Mouse (Mus musculus) midbrain, embryonic 14.5 days (tissue): Measurements from ENCODE around the gene C530008M17Rik. TPM values are rescaled to one million over a fixed set of nuclear protein-coding genes. Genes with fewer than 3 reads are reported as not detected.

ENCODE experiments used
- ATAC-seq: fragments of 200-750 bp; cut with Nextera tagmentation; 2 replicates; pipeline ENCODE4 v1.8.0; 2017; ENCODE audit warnings: moderate number of reproducible peaks, moderate library complexity; ENCODE audit not compliant: low FRiP score, low TSS enrichment
- DNase-seq: peaks from one replicate; pipeline ENCODE4 v3.0.0-alpha.2; 2015
- H3K27ac ChIP-seq: fragments of 300-500 bp; sonication (generic); replicated peaks from 2 replicates; pipeline ENCODE4 v1.5.1; 2014; ENCODE audit warnings: mild to moderate bottlenecking, low read depth, low read length, moderate library complexity
- H3K27me3 ChIP-seq: fragments of 300-500 bp; sonication (generic); 2 replicates; pipeline ENCODE4 v1.6.1; 2014; ENCODE audit warnings: low read length, control low read depth, mixed read lengths; ENCODE audit not compliant: control insufficient read depth, insufficient read depth
- H3K36me3 ChIP-seq: fragments of 300-500 bp; sonication (generic); 2 replicates; pipeline ENCODE4 v1.6.1; 2014; ENCODE audit warnings: low read length, control low read depth; ENCODE audit not compliant: control insufficient read depth, insufficient read depth
- H3K4me1 ChIP-seq: fragments of 300-500 bp; sonication (generic); 2 replicates; pipeline ENCODE4 v1.6.1; 2014; ENCODE audit warnings: mild to moderate bottlenecking, antibody characterized with exemption, low read length, control low read depth; ENCODE audit not compliant: control insufficient read depth, insufficient read depth
- H3K4me2 ChIP-seq: fragments of 300-500 bp; sonication (generic); 2 replicates; pipeline ENCODE4 v1.6.1; 2014; ENCODE audit warnings: mild to moderate bottlenecking, low read length, moderate library complexity
- H3K4me3 ChIP-seq: fragments of 300-500 bp; sonication (generic); replicated peaks from 2 replicates; pipeline ENCODE4 v1.5.1; 2014; ENCODE audit warnings: low read depth, low read length
- H3K9ac ChIP-seq: fragments of 300-500 bp; sonication (generic); replicated peaks from 2 replicates; pipeline ENCODE4 v1.6.1; 2014; ENCODE audit warnings: mild to moderate bottlenecking, low read length, moderate library complexity
- H3K9me3 ChIP-seq: fragments of 300-500 bp; sonication (generic); 2 replicates; pipeline ENCODE4 v1.6.1; 2016; ENCODE audit warnings: low read length, control low read depth, mixed read lengths; ENCODE audit not compliant: control insufficient read depth
- WGBS: fragments of 180-500 bp; shearing (Covaris S2); extraction: QIAGEN DNeasy Blood & Tissue Kit; methylation state at CpG from one replicate; pipeline ENCODE4 v1.1.7; 2014; 5-methylcytosine and 5-hydroxymethylcytosine counted together
- polyA plus RNA-seq: library from polyadenylated mRNA; unstranded; fragments of >200 nt; fragmentation: Nextera tagmentation; extraction: Ambion mirVana; gene quantifications from 2 replicates; pipeline ENCODE4 v1.2.1, GENCODE M21; 2014

C530008M17Rik gene
- polyA plus RNA-seq, 1 experiment from 2014 or later, result 60.0 TPM

DNA sequence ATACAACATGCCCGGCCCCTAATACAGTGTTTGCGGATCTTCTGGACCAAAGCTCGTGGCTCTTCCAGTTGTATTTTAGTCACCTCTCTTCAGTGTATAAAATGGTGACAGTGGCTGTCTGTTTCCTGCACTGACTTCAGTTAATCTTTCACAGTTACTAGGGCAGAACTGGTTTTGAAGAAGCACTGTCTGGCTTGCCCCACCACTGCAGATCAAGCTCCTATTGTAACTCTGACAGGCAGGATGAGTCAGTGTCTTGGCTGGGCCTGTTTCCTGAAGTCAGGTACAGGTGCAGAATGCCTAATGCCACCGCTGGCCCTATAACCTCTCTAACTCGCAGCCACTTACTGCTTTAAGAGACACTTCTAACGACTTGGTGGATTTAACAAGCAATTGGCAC is 152.7 kb downstream of the C530008M17Rik start:
- Histone ChIP-seq H3K4me1 (no peaks in the 10 kb centered on the region), H3K4me2 (no peak overlapping the region), H3K9me3 (no peaks in the 10 kb centered on the region), H3K27ac (no peak overlapping the region), H3K27me3 (no peaks in the 10 kb centered on the region), H3K36me3 (no peaks in the 10 kb centered on the region), H3K9ac (no peak overlapping the region), H3K4me3 (no peak overlapping the region)
- 92% methylated on average over 6 of the region's 6 CpGs for WGBS
- no peak for ATAC-seq
- DNase-seq, result no peak

DNA sequence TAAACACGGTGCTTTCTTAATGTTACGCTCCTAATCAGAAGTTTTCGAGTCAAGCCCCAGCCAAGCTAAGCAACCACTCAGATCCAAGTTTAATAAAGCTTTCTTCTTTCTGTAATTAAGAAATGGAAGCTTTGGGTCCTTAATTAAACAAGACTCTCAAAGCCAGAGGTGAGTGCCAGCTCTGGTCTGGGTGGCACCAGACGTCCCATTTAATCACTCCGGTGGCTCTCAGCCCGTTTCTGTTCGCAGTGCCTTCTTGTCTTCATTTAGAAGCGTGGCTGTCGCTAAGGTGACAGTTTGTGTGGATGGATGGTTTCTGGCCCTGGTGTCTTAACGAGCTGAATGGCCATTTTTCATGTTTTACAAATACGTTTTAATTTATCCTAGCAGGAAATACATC is 158.7 kb downstream of the C530008M17Rik start:
- Histone ChIP-seq H3K36me3 (no peaks in the 10 kb centered on the region), H3K4me1 (0 out of 2 replicates have a peak, but pooled peaks cover 4% of the 10 kb centered on the region), H3K9ac (no peak overlapping the region), H3K9me3 (no peaks in the 10 kb centered on the region), H3K27ac (no peak overlapping the region), H3K27me3 (no peaks in the 10 kb centered on the region), H3K4me3 (no peak overlapping the region), H3K4me2 (no peak overlapping the region)
- WGBS, result 61% methylated on average over 11 of the region's 11 CpGs
- no peak for ATAC-seq
- peak; percentile 52 for DNase-seq

DNA sequence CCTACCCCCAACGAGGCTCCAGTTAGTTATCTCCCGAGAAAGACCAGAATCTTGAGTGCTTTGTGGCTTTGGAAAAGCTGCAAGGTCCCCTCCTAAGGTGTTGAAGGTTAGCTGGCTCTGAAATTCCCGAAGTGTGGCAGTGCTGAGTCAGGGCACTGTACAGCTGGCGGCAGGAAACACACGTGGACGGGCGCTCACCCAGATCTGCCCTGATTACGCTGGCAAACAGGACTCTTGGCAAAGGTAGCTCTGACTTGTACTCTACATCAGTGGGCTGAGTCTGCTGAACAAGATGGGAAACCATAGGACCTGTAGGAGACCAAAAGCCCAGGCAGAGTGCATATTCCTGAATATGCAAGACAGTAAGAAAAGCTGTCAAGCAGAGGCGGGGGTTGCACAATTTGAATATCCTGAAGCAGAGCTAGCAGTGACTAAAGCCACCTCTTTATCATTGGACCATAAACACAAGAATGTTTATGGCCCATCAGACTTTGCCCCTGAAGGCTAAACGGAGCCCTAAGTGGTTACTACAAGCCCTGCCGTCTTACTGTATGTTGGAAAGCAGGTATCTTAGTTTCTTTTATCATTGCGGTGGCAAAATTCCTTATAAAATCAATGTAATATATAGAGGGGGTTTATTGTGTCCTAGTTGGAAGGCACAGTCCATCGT is 159.6 kb downstream of the C530008M17Rik start:
- no peak overlapping the region for H3K4me2 ChIP-seq
- H3K9ac ChIP-seq, result no peak overlapping the region
- ATAC-seq, result no peak
- no peaks in the 10 kb centered on the region for H3K9me3 ChIP-seq
- 0 out of 2 replicates have a peak overlapping the region, but pooled peaks have one; percentile 20 for H3K27ac ChIP-seq
- no peak for DNase-seq
- 82% methylated on average over 13 of the region's 13 CpGs for WGBS
- H3K4me3 ChIP-seq, result no peak overlapping the region
- H3K27me3 ChIP-seq, result no peaks in the 10 kb centered on the region
- no peaks in the 10 kb centered on the region for H3K36me3 ChIP-seq
- 0 out of 2 replicates have a peak, but pooled peaks cover 4% of the 10 kb centered on the region for H3K4me1 ChIP-seq

DNA sequence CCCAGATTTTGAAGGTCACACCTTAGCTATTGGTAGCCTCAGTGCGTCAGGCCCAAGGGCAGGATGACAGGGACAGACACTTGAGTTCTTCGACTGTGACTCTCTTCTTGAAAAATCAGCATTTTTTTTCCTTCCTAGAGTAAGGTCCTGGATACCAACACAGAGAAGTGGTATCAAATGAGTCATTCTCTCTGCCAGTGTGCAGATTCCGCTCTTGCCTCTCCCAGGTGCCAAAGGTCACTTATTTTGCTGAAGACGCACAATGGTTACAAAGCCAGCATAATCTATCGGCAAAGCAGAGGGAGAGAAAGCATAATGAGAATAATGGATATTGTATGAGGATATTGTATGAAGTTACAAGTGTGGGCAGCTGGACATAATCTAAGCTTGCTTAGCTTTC is 160.4 kb downstream of the C530008M17Rik start:
- Histone ChIP-seq H3K4me1 (0 out of 2 replicates have a peak, but pooled peaks cover 4% of the 10 kb centered on the region), H3K9ac (no peak overlapping the region), H3K27ac (no peak overlapping the region), H3K4me3 (no peak overlapping the region), H3K4me2 (no peak overlapping the region), H3K9me3 (no peaks in the 10 kb centered on the region), H3K36me3 (0 out of 2 replicates have a peak, but pooled peaks cover 3% of the 10 kb centered on the region), H3K27me3 (no peaks in the 10 kb centered on the region)
- 84% methylated on average over 5 of the region's 5 CpGs for WGBS
- DNase-seq, result no peak
- no peak for ATAC-seq

DNA sequence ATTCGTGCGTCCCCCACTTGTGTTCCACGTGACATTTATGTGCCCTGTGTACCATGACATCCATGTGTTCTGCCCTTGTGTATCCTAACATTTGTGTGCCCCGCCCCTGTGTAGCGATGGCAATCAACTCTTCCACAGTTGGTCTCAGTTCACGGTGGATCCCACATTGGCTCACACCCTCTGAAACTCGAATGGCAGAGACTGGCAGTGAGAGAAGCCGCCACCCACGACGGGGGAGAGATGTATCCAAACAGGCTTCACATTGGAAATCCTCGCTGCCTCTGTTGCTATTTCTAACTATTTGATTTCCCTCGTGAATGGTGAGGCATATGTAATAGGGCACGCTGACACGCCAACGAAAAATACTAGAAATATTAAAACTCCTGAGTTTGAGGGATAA is 161.4 kb downstream of the C530008M17Rik start:
- Histone ChIP-seq H3K9me3 (no peaks in the 10 kb centered on the region), H3K36me3 (peaks cover 9% of the 10 kb centered on the region; the same call in 1 of the 2 replicates), H3K4me2 (no peak overlapping the region), H3K9ac (no peak overlapping the region), H3K4me3 (no peak overlapping the region), H3K27ac (no peak overlapping the region), H3K27me3 (no peaks in the 10 kb centered on the region), H3K4me1 (0 out of 2 replicates have a peak, but pooled peaks cover 4% of the 10 kb centered on the region)
- 94% methylated on average over 15 of the region's 15 CpGs for WGBS
- no peak for DNase-seq
- ATAC-seq, result no peak

DNA sequence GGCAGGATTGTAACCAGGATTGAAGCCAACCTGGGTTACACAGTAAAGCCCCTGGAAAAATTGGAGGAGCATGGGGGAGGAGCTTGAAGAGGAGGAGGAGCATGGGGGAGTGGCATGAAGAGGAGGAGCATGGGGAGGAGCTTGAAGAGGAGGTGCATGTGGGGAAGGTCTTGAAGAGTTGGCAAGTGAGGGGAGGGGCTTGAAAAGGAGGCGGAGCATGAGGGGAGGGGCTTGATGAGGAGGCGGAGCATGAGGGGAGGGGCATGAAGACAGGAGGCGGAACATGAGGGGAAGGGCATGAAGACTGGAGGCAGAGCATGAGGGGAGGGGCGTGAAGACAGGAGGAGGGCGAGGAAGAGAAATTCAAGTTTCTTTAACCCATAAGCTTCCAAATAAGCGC is 162.5 kb downstream of the C530008M17Rik start:
- no peaks in the 10 kb centered on the region for H3K27me3 ChIP-seq
- ATAC-seq (no peak), DNase-seq (no peak)
- no peak overlapping the region for H3K27ac ChIP-seq
- 0 out of 2 replicates have a peak, but pooled peaks cover 4% of the 10 kb centered on the region for H3K4me1 ChIP-seq
- no peak overlapping the region for H3K4me2 ChIP-seq
- H3K9me3 ChIP-seq, result no peaks in the 10 kb centered on the region
- no peak overlapping the region for H3K9ac ChIP-seq
- 87% methylated on average over 6 of the region's 6 CpGs for WGBS
- no peak overlapping the region for H3K4me3 ChIP-seq
- H3K36me3 ChIP-seq, result peaks cover 9% of the 10 kb centered on the region; the same call in 1 of the 2 replicates

DNA sequence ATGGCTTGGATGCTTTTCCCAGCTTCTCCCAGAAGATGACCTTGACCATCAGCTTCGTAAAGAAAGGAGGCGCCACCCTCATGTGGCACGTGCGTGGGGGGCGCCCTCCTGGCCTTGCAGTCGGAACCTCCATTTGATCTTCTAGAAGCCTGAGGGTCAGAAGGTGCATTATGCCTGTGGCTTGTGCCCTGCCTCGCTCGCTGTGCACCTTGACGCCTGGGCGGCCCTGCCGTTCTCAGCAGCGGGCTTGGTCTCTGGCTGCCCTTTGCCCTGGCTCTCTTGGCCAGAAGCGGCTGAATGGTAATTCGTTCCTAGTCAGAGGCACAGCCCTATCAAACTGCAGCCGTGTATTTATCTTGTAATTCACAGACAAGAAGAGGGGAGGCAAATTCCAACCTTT is 165.8 kb downstream of the C530008M17Rik start:
- Histone ChIP-seq H3K36me3 (peaks cover 19% of the 10 kb centered on the region; the same call in 1 of the 2 replicates), H3K4me3 (no peak overlapping the region), H3K4me1 (no peaks in the 10 kb centered on the region), H3K4me2 (no peak overlapping the region), H3K9ac (no peak overlapping the region), H3K9me3 (no peaks in the 10 kb centered on the region), H3K27ac (no peak overlapping the region), H3K27me3 (no peaks in the 10 kb centered on the region)
- WGBS, result 90% methylated on average over 15 of the region's 15 CpGs
- no peak for DNase-seq
- no peak for ATAC-seq

DNA sequence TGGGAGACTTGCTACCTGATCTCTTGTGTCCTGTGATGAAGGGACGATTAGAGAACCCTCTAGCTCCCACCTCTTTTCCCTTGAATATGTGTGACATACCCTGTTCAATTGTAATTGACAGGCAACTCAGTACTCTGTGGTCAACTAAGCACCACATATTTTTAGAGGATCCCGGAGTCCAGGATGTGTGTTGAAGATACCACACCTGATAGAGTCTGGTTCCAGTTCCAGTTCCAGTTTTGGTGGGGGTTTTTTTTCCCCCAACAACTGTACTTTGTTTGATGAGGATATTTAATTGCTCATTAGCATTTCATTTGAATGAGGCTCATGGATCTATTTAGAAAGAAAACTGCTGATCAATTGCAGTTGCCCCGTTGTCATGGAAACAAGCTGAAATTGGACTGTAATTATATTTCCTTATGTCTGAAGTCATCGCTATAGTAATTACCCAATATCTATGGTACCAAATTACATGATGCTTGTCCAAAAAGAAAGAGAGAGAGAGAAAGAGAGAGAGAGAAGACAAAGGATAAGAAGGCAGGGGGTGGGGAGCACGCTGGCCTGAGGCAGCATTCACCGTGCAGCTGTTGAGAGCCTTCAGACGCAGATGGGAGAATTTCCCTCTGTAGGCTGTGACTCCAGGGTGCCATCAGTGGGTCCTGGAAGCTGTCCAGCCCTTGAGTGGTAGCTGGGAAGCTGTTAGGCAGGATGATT is 172.4 kb downstream of the C530008M17Rik start:
- ATAC-seq (peak; percentile 46; the same call in 1 of the 2 replicates), DNase-seq (peak; percentile 62)
- H3K27ac ChIP-seq, result peak overlapping the region; percentile 77
- no peaks in the 10 kb centered on the region for H3K27me3 ChIP-seq
- H3K9me3 ChIP-seq, result no peaks in the 10 kb centered on the region
- no peak overlapping the region for H3K9ac ChIP-seq
- no peak overlapping the region for H3K4me2 ChIP-seq
- H3K4me1 ChIP-seq, result peaks cover 5% of the 10 kb centered on the region; the same call in 1 of the 2 replicates
- WGBS, result 60% methylated on average over 7 of the region's 7 CpGs
- H3K4me3 ChIP-seq, result no peak overlapping the region
- H3K36me3 ChIP-seq, result peaks cover 19% of the 10 kb centered on the region; the same call in 1 of the 2 replicates
